Mouse (Mus musculus) layer of hippocampus, postnatal 25 days (tissue): ENCODE results near the gene Olfr1284. TPM values are rescaled to one million over a fixed set of nuclear protein-coding genes. Genes with fewer than 3 reads are reported as not detected.
"Not testable (repeated sequence)": the region's sequence is repeated elsewhere in the genome, so short reads cannot be mapped to it uniquely, and the experiment has no call there.

ENCODE experiments used
- DNase-seq, 2 experiments: peaks; one replicate each; pipeline ENCODE4 v3.0.0; 2022; ENCODE audit warnings: mixed read lengths in 2 of 2, low spot score in 1 of 2; ENCODE audit errors: extremely low spot score in 1 of 2
- total RNA-seq, 2 experiments: library from RNA; stranded (reverse); gene quantifications; 2 replicates each; pipeline ENCODE4 v1.2.3; 2021

Olfr1284 gene
- total RNA-seq: not detected

DNA sequence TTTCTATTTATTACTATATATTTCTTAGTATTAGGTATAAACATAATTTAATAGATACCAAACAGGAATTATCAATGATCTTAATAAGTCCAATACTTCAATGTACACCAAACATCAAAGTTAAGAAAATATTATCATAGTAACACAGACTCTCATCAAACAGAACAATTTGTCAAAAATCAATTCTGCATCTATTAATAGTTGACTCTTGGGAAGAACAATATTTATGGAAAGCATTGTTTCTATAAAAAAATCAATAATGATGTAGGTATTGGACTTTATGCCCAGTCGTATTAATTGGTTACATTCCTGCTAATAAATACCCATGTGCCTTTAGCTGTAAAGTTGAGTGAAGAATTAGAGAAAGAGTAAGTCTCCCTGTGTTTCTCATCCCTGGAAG is at the start of gene Olfr1284:
Olfr1284 (plus strand) TSS at position 301 of the 400 bp plus-strand sequence.
- DNase-seq: no peak

DNA sequence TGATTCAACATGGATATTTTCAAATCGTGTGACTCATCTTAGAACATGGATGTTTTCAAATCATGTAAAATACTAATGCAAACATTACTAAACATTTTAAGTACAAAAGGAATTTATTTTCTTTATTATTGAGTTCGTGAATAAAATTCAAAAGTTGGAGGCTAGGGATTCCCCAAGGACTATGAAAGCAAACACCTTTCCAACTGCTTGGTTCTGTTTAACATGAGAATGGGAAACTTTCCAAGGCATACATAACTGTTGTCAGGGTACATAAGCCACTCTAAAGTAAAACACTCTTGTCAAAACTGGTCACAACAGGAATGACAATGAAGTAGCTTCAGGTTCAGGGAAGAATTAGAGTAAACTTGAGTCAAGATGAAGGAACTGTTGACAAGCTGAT is 49.1 kb upstream of the Olfr1284 start, which contains the start of gene Olfr1281:
Olfr1281 (plus strand) TSS at position 301 of the 400 bp plus-strand sequence.
- DNase-seq: no peak

DNA sequence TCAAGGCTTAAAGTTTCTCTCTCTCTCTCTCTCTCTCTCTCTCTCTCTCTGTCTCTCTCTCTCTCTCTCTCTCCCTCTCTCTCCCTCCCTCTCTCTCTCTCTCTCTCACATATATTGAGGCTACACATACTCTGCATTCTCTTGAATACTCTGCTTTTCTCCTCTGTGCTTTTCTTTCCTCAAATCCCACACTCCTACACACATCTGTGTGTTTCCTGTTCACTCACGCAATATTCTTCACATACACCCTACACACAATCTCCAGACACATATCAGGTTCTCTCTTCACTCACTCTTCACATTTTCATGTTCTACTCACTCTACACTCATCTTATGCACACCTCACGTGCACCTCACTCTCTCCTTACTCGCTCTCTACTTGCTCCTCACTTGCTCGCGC is 41.6 kb upstream of the Olfr1284 start:
- DNase-seq: not testable (repeated sequence)

DNA sequence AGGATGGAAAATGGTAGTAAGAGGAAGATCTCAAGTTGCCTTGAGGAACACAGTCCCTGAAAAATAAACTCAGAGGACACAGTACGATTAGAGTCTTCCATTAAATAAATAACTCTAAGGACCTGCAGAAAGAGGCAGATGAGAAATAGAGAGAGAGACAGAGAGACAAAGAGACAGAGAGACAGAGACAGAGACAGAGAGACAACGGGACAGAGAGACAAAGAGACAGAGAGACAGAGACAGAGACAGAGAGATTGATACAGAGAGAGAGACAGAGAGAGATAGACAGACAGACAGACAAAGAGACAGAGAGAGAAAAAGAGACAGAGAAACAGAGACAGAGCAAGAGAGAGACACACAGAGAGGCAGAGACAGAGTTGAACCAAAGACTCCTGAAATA is 39.3 kb upstream of the Olfr1284 start, which contains the start of gene Olfr1282:
Olfr1282 (minus strand) TSS at position 101 of the 400 bp plus-strand sequence.
- DNase-seq: no peak

DNA sequence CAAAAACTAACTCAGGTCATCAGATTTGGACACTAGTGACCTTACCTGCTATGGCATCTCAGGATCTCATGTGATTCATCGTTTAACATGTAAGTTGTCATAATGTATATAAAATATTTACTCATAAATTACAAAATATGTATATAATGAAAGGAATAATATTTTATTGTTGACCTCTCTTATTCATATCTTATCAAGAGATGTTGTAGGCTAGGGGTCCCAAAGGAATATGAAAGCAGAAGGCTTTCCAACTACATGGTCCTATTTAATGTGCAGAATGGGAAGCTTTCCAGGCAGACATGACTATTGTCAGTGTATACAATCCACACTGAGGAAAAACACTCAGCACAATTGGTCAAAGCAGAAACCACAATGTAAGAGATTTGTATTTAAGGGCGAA is 8.8 kb upstream of the Olfr1284 start, which contains the start of gene Olfr1283:
Olfr1283 (plus strand) TSS at position 301 of the 400 bp plus-strand sequence.
- no peak for DNase-seq

DNA sequence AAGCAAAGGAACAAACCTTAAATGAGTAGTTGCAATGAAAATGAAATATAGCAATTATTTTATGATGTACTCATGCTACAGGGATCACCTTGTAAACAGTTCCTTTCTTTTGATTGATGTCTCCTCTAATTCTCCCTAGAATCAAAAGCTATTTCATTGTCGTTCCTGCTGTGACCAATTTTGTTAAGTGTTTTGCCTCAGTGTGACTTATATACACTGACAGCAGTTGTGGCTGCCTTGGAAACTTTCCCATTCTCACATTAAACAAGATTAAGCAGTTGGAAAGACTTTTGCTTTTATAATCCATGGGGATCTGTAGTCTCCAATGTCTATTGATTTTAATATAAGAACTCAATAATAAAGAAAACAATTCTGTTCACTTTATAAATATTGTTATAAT is 47.6 kb downstream of the Olfr1284 start, which contains the start of gene Olfr1286:
Olfr1286 (minus strand) TSS at position 185 of the 400 bp plus-strand sequence.
- DNase-seq: no peak

Other genes starting within 250 kb of the Olfr1284 start
- not detected for gene Gm15130, start 222.6 kb upstream of the Olfr1284 start, total RNA-seq
- gene 4930430A15Rik, start 145.9 kb upstream of the Olfr1284 start, total RNA-seq: not detected
- gene Olfr1275, start 140.2 kb upstream of the Olfr1284 start, total RNA-seq: not detected
- gene Olfr1276, start 121.0 kb upstream of the Olfr1284 start, total RNA-seq: not detected
- not detected for gene Olfr1277, start 101.4 kb upstream of the Olfr1284 start, total RNA-seq
- not detected for gene Olfr1278, start 85.4 kb upstream of the Olfr1284 start, total RNA-seq
- gene Olfr1279, start 74.9 kb upstream of the Olfr1284 start, total RNA-seq: not detected
- not detected for gene Olfr1280, start 61.5 kb upstream of the Olfr1284 start, total RNA-seq
- gene Olfr1281, start 49.0 kb upstream of the Olfr1284 start, total RNA-seq: not detected
- gene Olfr1282, start 39.4 kb upstream of the Olfr1284 start, total RNA-seq: not detected
- gene Olfr1283, start 8.7 kb upstream of the Olfr1284 start, total RNA-seq: not detected
- not detected for gene Olfr1286, start 47.6 kb downstream of the Olfr1284 start, total RNA-seq
- not detected for gene Olfr1287, start 73.6 kb downstream of the Olfr1284 start, total RNA-seq
- gene Olfr1288, start 98.6 kb downstream of the Olfr1284 start, total RNA-seq: not detected
- gene Olfr1289, start 105.3 kb downstream of the Olfr1284 start, total RNA-seq: not detected
- gene Olfr1290, start 118.3 kb downstream of the Olfr1284 start, total RNA-seq: not detected
- not detected for gene Olfr1291-ps1, start 121.7 kb downstream of the Olfr1284 start, total RNA-seq
- gene Olfr1293-ps, start 149.7 kb downstream of the Olfr1284 start, total RNA-seq: not detected
- not detected for gene Olfr1294, start 164.8 kb downstream of the Olfr1284 start, total RNA-seq
- not detected for gene Olfr1295, start 194.2 kb downstream of the Olfr1284 start, total RNA-seq